Mouse (Mus musculus) gastrocnemius, adult 8-10 months (tissue): ENCODE results near the gene Prkcg. TPM values are rescaled to one million over a fixed set of nuclear protein-coding genes. Genes with fewer than 3 reads are reported as not detected.

Experiments used
- DNase-seq, 2 experiments: peaks; one replicate each; pipeline ENCODE4 v3.0.0; 2022; ENCODE audit warnings: low spot score in 2 of 2
- total RNA-seq, 4 experiments: library from RNA; stranded (reverse); gene quantifications; 2 replicates each; pipeline ENCODE4 v1.2.4; 2022

Prkcg gene
- total RNA-seq, 4 experiments from 2014 or later: 0.29 to 0.94 (median 0.67) TPM

- no peak for DNase-seq
These were observed 28.7 kb downstream of the Prkcg start for GRCm38 (mm10) chr7:3317704-3318103.

GRCm38 (mm10) chr7:3320856-3321255 lies 31.9 kb downstream of the Prkcg start:
- DNase-seq: no peak

- no peak for DNase-seq
These were observed 34.8 kb downstream of the Prkcg start for GRCm38 (mm10) chr7:3323826-3324225.

- DNase-seq: no peak
These were observed 39.0 kb downstream of the Prkcg start for GRCm38 (mm10) chr7:3327961-3328360.

- peak; percentile 50 to 54 for DNase-seq
These were observed 41.0 kb downstream of the Prkcg start for GRCm38 (mm10) chr7:3329776-3330546.

GRCm38 (mm10) chr7:3331171-3331570 lies 42.2 kb downstream of the Prkcg start:
- DNase-seq: no peak

- DNase-seq: peak; percentile 45 to 59
These were observed 42.7 kb downstream of the Prkcg start for GRCm38 (mm10) chr7:3331581-3332223.

GRCm38 (mm10) chr7:3332224-3332615 lies 43.2 kb downstream of the Prkcg start:
- DNase-seq: no peak

GRCm38 (mm10) chr7:3332619-3333521 lies 43.9 kb downstream of the Prkcg start, which contains the start of gene Cacng7:
Cacng7 (plus strand) TSS chr7:3332955.
- no peak for DNase-seq

- no peak for DNase-seq
These were observed 44.6 kb downstream of the Prkcg start for GRCm38 (mm10) chr7:3333542-3333941.

GRCm38 (mm10) chr7:3336412-3336811 lies 47.4 kb downstream of the Prkcg start:
- no peak for DNase-seq

- DNase-seq: no peak
These were observed 49.4 kb downstream of the Prkcg start for GRCm38 (mm10) chr7:3338286-3338935.

- no peak for DNase-seq
These were observed 50.0 kb downstream of the Prkcg start for GRCm38 (mm10) chr7:3339010-3339409.

- DNase-seq: no peak
These were observed 54.9 kb downstream of the Prkcg start for GRCm38 (mm10) chr7:3343861-3344260.

GRCm38 (mm10) chr7:3345301-3345700 lies 56.3 kb downstream of the Prkcg start:
- no peak for DNase-seq

GRCm38 (mm10) chr7:3347366-3348287 lies 58.6 kb downstream of the Prkcg start:
- no peak for DNase-seq

GRCm38 (mm10) chr7:3348326-3348725 lies 59.3 kb downstream of the Prkcg start:
- no peak for DNase-seq

GRCm38 (mm10) chr7:3349775-3350174 lies 60.8 kb downstream of the Prkcg start:
- DNase-seq: no peak

- no peak for DNase-seq
These were observed 62.6 kb downstream of the Prkcg start for GRCm38 (mm10) chr7:3351536-3351935.

- no peak for DNase-seq
These were observed 65.9 kb downstream of the Prkcg start for GRCm38 (mm10) chr7:3354850-3355249.
